Comparison of ENCODE assay signal across 29 mouse cellular contexts in genomic region chr7:134265783-134266182, GRCm38 (mm10). TPM values are rescaled to one million over a fixed set of nuclear protein-coding genes. Genes with fewer than 3 reads are reported as not detected.
"Had no signal": no experiment of that assay in that cellular context is flagged by ENCODE, and none has a peak within 500 bp of the region (broad histone marks: within the 10 kb centered on the region; RNA-seq: fewer than 3 reads in every experiment).

No protein-coding gene starts in this region.

- H3K27ac ChIP-seq: embryonic facial prominence, embryonic 10.5 days; embryonic facial prominence, embryonic 12.5 days; embryonic facial prominence, embryonic 13.5 days; embryonic facial prominence, embryonic 15.5 days; forebrain, embryonic 10.5 days; forebrain, embryonic 12.5 days; forebrain, embryonic 13.5 days; forebrain, embryonic 15.5 days; gastrocnemius, adult 2 months; heart, adult 2 months had no signal

- H3K4me1 ChIP-seq: embryonic facial prominence, embryonic 12.5 days; forebrain, embryonic 12.5 days; forebrain, embryonic 13.5 days; forebrain, embryonic 15.5 days had no signal

- H3K4me3 ChIP-seq: embryonic facial prominence, embryonic 10.5 days; embryonic facial prominence, embryonic 12.5 days; embryonic facial prominence, embryonic 13.5 days; embryonic facial prominence, embryonic 15.5 days; erythroblast, embryonic 14.5 days; forebrain, embryonic 10.5 days; forebrain, embryonic 12.5 days; forebrain, embryonic 13.5 days; forebrain, embryonic 15.5 days; gastrocnemius, adult 2 months; heart, adult 2 months had no signal

- H3K36me3 ChIP-seq: embryonic facial prominence, embryonic 10.5 days; embryonic facial prominence, embryonic 12.5 days; embryonic facial prominence, embryonic 13.5 days; embryonic facial prominence, embryonic 15.5 days; forebrain, embryonic 10.5 days; forebrain, embryonic 12.5 days; forebrain, embryonic 15.5 days had no signal

- DNase-seq: cerebellum, adult 2 months; cerebellum, adult 8-10 months; cerebellum, adult 9-10 months; cerebellum, adult 9-11 months; cerebellum, postnatal 10 days; cerebellum, postnatal 14 days; cerebellum, postnatal 25 days; cerebellum, postnatal 36 days; embryo, embryonic 11 days; forebrain, postnatal 0 days; gastrocnemius, adult 2 months; gastrocnemius, postnatal 10 days; gastrocnemius, postnatal 14 days; gastrocnemius, postnatal 25 days; gastrocnemius, postnatal 36 days; heart, adult 18-20 months; heart, adult 2 months had no signal

- H3K4me2 ChIP-seq: embryonic facial prominence, embryonic 12.5 days; embryonic facial prominence, embryonic 13.5 days; embryonic facial prominence, embryonic 15.5 days; forebrain, embryonic 12.5 days; forebrain, embryonic 13.5 days; forebrain, embryonic 15.5 days had no signal

- ATAC-seq: forebrain, embryonic 13.5 days; forebrain, embryonic 14.5 days; forebrain, embryonic 15.5 days; forebrain, embryonic 16.5 days; forebrain, postnatal 0 days had no signal

- H3K9ac ChIP-seq: embryonic facial prominence, embryonic 12.5 days; embryonic facial prominence, embryonic 13.5 days; embryonic facial prominence, embryonic 15.5 days; forebrain, embryonic 12.5 days; forebrain, embryonic 13.5 days; forebrain, embryonic 15.5 days; forebrain, postnatal 0 days had no signal

- H3K9me3 ChIP-seq: embryonic facial prominence, embryonic 10.5 days; embryonic facial prominence, embryonic 12.5 days; embryonic facial prominence, embryonic 13.5 days; embryonic facial prominence, embryonic 15.5 days; forebrain, embryonic 10.5 days; forebrain, embryonic 12.5 days; forebrain, embryonic 13.5 days; forebrain, embryonic 15.5 days had no signal

- H3K27me3 ChIP-seq: embryonic facial prominence, embryonic 12.5 days; embryonic facial prominence, embryonic 13.5 days; embryonic facial prominence, embryonic 15.5 days; forebrain, embryonic 13.5 days; forebrain, embryonic 15.5 days had no signal

RNA-seq across cellular contexts. Expression of gene Adam12, which starts 33.8 kb away (rescaled TPM):
- total RNA-seq: granulocyte monocyte progenitor cell, adult 5-6 weeks had no signal
